Mouse (Mus musculus): ENCODE data around the gene Grik5.

Grik5 gene

DNA sequence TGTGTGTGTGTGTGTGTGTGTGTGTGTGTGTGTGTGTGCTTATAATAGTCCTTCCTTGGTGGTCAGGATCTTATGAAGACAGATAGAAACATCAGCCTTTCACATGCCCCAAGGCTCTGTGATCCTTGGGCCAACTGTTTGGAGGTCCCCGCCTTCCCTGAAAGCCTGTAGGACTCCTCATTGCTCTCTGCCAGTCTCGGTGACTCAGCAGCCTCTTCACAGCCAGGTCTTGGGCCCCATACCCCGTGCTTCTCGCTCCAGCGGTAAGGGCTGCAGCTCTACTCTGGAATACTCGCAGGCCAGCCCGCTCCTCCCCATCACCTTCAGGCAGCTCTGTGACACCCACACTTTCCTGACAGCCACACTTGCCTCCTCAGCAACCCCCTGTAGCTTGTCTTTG, 45.7 kb downstream of the Grik5 start:
- no peak for DNase-seq

DNA sequence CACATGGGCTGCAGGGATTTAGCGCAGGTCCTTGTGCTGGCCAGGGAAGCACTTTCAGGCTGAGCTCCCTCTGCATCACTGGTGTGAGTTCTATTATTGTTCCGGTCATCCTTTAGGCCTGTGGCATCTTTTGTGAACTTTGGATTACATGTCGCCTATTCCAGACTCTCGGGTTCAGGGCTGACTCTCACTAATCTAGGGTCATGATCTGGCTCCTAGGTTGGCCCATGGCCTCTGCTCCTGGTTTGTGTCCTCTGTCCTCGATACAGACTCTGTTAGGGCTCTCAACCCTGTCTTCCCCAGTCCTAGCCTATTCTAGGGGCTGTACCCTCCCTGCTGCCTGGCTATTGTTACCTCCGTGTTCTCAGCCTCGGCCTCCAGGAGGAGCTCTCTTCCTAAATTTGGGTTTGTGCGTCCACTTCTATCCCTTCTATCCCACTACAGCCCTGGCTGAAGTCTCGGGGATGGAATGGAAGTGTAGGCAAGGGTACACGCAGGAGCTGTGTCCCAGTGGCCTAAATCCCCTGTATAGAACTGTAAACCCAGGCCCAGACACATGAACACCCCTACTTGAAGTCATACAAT, 46.2 kb downstream of the Grik5 start:
- peak; percentile 43 for DNase-seq

- no peak for DNase-seq
Measured at GRCm38 (mm10) chr7:25011592-25011991, 60.6 kb downstream of the Grik5 start.

DNA sequence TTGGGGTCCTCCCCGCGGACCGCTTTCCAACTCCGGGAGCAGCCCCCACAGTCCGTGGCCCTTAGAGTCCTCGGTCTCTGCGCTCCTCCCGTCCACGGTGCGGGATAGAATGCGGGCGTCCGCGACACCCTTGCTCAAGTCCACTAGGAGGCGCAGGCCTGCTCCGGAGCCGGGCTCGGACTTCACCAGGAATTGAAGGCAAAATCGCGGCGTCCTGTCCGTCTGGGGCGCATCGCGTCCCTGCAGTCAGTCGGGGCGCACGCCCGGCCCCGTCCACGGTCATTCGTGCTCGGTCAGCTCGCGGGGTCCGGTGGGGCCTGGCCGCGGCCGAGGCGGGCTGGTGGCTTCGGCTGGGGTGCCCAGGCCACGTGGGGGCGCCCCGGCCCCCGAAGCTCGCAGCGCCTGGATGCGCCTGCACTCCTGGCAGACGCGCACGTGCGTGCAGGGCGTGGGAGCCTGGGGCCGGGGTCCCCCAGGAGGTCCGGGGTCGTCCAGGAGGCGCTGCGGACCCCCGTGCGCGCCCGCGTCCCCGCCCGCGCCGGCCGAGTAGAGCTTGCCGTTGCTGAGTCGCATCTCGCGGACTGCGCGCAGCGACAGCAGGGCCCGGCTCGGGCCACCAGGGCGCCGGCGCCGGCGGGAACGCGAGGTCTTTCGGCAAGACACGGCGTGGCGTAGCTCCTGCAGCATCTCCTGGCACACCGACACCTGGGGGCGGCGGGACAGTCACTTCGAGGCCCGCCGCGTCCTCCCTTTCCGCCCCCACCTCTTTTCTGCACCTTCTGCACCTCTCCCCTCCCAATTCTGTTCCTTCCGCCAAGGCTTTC, 61.8 kb downstream of the Grik5 start:
- peak; percentile 87 for DNase-seq

DNA sequence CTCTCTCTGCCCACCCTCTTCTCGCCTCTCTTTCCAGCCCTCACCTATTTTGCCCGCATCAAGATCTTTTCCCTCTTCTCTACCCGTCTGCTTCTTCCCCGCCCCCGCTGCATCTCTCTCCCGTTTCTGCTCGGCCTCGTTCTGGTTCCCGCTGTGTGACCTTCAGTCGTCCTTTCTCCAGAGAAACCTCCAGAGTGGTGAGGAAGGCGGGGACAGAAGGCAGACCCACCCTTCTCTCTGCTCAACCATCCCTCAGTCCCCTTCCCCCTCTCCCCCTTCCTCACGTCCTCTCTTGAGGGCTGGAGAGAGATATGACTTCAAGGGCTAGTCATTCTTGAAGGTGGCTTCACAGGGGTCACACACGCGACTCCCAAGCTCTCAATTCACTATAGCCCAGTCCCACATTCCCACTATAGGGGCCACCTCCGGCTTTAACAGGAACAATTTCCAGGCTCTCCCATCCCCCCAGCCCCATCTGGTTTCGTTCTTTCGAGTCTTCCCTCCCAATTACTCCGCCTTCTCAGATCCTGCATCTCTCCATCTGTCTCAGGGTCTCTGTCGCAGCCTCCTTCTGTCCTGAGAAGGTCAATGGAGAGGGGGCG, 62.9 kb downstream of the Grik5 start:
- peak; percentile 30 for DNase-seq

- peak; percentile 86 for DNase-seq
Measured at GRCm38 (mm10) chr7:25008635-25009034, 63.5 kb downstream of the Grik5 start.

- DNase-seq, result peak; percentile 72
Measured at GRCm38 (mm10) chr7:25007609-25008374, 64.4 kb downstream of the Grik5 start.

DNA sequence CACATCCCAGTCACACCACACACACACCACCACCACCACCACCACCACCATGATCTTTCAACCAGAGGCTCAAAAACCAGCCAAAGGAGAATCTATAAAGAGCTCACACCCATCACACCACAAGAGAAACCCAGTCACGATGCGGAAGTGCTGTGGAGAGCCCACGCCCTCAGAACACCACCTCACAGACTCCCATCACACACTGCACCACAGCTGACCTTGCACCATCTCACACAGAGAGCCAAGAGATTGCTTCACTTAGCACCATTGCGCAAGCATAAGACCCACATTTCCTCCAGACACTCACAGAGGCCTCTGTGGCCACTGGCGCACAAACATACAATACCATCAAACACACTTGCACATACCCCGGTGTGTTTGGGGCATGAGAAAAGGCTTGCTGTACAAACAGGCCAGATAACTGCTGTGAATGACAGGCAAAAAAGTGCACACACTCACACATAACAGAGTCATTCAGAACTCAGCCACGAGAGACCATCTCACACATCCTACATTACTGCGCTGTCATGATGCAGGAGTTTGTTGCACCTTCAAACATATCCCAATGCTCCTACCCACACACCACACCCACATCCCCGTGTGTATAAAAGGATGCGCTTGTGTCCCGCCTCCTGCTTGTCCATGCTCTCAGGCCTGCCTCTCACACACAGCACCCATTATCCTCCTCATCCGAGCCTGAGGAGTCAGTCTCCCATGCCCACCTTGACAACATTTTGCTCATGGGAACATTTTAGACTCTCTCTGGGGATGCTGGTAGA, 65.4 kb downstream of the Grik5 start:
- DNase-seq, result no peak

DNA sequence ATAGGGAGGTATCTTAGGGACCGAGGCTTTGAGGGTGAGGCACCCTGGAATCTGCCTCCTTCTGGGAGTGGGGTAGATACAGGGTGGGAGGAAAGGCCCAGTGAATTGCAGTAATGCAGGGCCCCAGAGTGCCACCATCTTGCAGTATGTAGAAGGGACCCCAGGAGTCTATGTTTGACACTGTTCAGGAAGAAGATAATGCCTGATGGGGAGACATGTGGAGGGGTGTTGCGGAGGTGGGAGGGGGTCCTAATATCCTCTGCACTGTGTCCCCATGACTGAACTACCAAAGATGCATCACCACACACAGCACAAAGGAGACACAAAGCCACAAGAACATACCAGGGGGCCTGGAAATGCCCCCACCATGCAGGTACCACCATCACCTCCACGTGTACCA, 66.0 kb downstream of the Grik5 start:
- DNase-seq, result no peak

GRCm38 (mm10) chr7:25005421-25006065, 66.6 kb downstream of the Grik5 start, which contains the start of gene Atp1a3:
Gene Atp1a3, minus strand, starts transcription at chr7:25005958.
- peak; percentile 74 for DNase-seq

- DNase-seq, result no peak
Measured at GRCm38 (mm10) chr7:25004806-25005205, 67.3 kb downstream of the Grik5 start.

DNA sequence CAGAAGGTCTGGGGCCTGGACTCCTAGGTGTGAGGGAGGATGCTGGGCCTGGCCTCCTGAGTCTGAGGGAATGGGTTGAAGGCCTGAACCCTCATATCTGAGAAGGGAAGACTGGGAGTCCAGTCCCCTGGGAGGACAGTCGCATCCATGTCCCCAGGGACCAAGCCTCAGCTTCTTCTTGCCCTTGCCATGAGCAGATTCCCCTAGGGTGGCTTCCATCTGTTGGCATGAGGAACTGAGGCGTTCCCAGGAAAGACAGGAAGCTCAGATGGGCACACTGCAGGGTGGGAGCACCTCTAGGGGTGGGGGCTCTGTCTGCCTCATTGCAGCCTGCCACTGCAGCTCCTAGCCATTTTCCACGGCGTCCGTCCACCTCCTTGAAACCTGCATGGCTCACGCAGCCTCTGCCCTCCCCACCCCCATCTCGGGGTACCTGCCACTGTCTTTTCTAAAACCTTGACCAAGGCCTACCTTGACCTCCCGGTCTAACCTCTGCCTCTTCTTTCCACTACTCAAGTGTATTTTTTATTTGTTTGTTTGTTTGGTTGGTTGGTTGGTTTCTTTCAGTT, 68.2 kb downstream of the Grik5 start:
- no peak for DNase-seq

DNA sequence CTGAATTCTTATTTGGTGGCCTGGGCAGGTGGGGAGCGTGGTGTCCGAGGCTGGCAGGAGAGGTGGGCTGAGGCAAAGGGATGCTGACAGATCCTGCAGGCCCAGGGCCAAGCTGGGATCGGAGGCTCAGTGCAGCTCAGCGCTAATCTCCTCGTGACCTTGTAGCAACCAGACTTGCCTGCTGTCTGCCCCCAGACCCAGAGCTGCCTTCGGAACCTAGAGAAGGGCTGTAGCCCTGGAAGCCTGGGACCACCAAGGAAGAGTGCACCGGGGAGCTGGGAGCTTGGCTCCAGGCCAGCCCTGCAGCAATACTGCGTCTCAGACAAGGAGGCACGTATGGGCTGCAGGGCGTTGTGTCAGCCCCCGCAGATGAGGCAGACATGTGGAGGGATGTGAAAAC, 68.9 kb downstream of the Grik5 start:
- DNase-seq, result no peak

DNA sequence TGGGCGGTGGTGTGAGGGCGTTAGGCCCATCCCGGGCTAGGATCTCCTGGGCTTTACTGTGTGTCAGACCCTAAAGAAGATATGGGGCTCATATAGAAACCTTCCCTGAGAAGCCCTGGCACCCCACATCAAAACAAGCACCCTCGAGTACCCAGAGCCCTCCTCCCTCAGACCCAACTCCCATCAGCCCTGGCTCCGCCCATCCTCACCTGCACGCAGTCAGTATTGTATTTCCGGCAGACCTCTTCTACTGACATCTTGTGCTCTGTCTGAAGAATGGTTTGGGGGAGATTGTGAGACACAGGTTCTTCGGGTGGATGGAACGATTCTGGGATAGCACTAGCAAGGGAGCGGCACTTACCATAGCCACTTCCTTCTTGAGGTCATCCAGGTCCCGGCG, 71.4 kb downstream of the Grik5 start:
- DNase-seq, result no peak

DNA sequence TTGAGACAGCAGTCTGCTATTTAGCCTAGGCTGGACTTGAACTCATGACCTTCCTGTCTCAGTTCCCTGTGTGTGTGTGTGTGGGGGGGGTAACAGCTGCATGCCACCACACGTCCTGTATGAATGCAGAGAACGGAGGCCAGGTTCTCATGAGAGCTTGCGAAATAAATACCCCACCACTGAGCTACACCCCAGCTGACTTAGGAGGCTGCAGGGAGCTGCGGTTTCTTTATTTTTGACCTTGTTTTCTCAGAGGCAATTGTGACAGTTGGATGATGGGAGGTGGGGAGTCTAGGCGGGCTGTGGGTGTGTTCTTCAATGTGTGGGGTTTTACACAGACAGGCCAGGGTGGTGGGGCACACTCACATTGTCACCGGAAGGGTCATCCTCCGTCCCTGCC, 71.9 kb downstream of the Grik5 start:
- DNase-seq, result no peak

DNA sequence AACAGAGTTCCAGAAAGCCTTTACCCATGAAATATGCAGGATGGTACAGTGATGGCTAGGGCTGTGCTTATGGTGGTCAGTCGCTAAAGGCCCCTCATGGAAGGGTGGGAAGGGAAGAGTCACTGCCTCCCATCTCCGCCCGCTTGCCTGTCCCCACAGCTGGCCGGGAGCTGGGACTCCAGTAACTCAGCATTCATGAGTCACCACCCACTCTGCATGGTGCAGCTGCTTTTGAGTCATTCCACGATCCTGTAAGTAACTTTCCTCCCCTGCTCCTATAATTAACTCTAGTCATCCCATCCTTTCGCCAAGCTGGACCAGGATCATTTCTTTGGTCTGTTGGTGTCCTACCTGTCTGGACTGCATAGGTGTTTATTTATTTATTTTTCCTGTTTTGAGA, 79.1 kb downstream of the Grik5 start:
- no peak for DNase-seq

- no peak for DNase-seq
Measured at GRCm38 (mm10) chr7:24990478-24990877, 81.7 kb downstream of the Grik5 start.

- no peak for DNase-seq
Measured at GRCm38 (mm10) chr7:24987941-24988340, 84.2 kb downstream of the Grik5 start.

DNA sequence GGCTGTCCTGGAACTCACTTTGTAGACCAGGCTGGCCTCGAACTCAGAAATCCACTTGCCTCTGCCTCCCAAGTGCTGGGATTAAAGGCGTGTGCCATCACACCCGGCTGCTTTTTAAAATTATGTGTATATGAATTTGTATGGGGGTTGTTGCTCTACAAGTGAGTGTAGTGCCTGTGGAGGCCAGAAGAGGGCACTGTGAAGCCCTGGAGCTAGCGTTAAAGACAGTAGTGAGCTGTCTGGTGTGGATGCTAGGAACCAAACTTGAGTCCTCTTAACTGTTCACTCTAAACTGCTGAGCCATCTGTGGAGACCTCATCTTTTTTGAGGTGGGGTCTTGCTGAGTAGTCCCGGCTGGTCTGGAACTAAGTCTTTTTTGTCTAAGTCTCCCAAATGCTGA, 86.3 kb downstream of the Grik5 start:
- DNase-seq, result no peak

GRCm38 (mm10) chr7:24984307-24984706, 87.8 kb downstream of the Grik5 start:
- DNase-seq, result no peak

DNA sequence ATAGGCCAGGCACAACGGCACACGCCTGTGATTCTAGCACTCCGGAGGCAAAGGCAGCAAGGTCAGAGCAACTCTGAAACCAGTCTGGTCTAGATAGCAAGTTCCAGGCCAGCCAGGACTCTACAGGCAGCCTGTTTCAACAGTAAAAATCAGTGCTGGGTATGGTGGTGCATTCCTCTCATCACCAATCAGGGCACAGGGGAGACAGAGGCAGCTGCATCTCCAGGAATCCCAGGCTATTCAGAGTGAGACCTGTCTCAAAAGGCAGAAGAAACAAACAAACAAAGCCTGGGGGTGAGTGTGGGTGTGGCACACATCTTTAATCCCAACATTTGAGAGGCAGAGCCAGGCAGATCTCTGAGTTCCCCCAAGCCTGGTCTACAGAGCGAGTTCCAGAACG, 88.8 kb downstream of the Grik5 start:
- no peak for DNase-seq

- DNase-seq, result no peak
Measured at GRCm38 (mm10) chr7:24980439-24980838, 91.7 kb downstream of the Grik5 start.
